Mouse (Mus musculus) skeletal muscle tissue, adult 2 months (tissue): ENCODE results near the gene Ubiad1.

Source experiments
- DNase-seq: peaks from one replicate; pipeline ENCODE4 v3.0.0-alpha.2; 2012; ENCODE audit warnings: low read depth, low spot score

Ubiad1 gene

DNA sequence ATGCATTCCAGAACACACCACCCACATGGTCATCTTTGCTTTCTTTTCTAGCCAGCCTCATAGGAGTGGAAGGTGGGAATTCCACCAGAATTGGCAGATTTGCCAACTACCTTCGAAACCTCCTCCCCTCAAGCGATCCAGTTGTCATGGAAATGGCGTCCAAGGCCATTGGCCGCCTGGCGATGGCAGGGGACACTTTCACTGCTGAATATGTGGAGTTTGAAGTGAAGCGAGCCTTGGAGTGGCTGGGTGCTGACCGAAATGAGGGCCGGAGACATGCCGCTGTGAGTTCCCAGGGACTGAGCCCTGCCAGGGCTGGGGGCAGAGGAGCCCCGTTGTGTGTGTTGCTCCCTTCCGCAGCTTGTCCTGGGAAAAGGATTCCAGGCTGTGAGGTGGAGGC is 9.1 kb upstream of the Ubiad1 start:
- DNase-seq, result no peak

GRCm38 (mm10) chr4:148448853-148449245 is 4.3 kb upstream of the Ubiad1 start:
- DNase-seq, result peak; percentile 34

DNA sequence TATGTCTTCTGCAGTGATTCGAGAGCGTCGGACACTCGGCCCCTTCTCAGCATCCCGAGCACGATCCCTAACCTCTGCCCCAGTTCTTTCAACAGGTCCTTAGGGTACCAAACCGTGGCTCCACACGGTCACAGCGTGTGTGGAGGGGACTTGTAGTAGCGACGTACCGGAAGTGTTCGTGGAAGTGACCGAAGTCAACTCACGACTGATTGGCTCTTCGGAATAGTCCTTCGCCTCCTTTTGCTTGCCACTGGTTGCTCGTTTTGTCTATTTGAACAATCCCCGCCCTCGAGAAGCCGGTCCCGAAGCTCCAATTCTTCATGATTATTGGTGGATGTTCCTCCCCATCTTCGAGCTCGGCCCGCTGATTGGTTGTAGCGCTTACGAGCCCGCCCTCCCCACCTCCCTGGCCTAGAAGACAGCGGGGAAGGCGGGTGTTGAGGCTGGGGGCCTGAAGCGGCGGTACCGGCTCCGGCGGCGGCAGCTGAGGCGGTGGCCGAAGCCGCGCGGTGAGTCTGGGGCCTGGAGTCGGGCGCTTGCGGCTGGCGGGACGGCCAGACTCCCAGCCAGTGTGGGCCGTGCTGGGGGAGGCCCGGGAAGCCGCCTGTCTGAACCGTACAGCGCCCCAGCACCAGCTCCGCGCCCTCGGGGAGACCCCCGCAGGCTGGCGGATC is 3.7 kb upstream of the Ubiad1 start, which contains the start of gene Mtor:
Gene Mtor, plus strand, starts transcription at position 433 of the 674 bp plus-strand sequence.
- peak; percentile 97 for DNase-seq

DNA sequence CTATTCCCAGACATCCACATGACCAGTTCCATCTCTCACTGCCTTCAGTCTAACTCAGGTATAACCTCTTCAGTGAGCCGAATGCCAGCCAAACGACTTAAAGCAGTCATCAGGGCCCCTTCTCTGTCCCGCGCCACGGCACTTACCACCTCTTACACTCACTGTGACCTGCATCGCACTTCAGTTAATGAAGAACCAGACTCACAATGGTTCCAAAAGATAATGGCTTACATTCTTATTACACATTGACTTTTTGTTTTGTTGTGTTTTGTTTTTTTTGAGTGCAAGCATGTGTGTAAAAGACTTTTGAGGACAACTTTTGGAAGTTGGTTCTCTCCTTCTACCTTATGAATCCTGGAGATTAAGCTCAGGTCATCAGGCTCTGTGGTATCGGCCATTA is 2.0 kb downstream of the Ubiad1 start:
- no peak for DNase-seq

DNA sequence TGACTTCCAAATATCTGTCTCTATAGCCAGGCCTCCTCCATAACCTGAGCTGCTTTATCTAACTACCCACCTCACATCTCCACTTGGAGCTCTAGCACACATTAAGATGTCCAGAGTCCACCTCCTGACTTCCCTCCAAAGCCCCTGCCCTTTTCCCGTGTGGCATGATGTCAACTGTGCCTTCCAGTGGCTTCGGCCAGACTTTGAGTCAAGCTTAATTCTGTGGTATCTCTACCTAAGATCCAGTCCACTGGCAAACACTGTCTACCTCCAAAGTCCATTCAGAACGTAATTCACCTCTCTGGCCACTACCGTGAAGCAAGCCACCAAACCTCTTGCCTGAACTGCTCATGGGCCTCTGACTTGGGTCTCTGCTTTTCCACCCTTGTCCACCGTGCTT is 2.6 kb downstream of the Ubiad1 start:
- DNase-seq, result no peak

DNA sequence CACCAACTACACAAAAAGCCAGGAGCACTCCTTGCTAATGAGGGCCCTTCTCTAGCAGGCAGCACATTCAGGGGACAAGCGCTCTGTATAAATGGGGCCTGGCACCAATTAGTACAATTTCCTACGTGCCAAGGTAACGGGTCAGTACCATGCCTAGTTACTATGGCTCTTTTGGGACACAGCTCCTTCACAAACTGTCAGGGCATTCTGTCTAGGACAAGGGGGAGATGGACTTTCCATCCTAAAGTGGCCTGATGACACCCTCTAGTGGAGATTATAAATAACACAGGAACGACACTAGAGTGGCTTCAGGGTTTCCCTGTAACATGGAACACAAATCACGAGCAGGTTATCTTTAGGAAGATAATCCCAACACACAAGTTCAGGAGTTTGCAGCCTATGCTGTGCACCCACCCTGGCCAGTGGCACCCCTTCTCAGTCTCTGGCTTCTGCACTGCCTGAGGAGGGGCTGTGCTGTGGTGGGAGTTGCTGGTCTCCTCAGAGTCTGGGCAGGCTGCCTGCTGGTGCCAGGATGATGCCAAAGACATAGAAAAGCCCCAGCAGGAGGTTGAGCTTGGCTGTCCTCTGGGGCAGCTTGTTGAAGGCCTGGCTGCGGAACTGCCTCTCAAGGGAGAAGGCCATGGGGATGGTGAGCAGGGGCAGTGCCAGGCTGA is 8.8 kb downstream of the Ubiad1 start:
- DNase-seq, result no peak

DNA sequence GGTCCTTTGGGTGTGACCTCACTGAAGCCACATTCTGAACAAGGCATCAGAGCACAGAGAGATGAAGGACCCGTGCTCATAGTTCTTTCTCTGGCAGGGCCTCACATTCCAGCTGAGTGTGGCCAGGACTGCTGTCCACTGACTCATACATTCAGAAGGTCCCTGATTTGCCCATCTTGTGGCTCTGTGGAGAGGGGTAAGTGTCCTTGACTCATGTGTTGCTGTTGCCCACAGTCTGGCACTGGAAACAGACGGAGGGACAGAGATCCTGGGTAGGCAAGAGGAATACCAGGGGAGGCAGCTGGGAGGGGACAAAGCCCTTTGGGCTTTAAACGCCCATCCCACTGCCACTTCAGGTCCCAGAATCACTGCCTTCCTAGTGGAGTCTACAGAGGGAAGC is 9.5 kb downstream of the Ubiad1 start:
- no peak for DNase-seq

GRCm38 (mm10) chr4:148434554-148434953 is 10.0 kb downstream of the Ubiad1 start:
- peak; percentile 46 for DNase-seq

GRCm38 (mm10) chr4:148433813-148434212 is 10.8 kb downstream of the Ubiad1 start:
- no peak for DNase-seq

- DNase-seq, result no peak
These were observed 11.2 kb downstream of the Ubiad1 start for GRCm38 (mm10) chr4:148433336-148433735.

DNA sequence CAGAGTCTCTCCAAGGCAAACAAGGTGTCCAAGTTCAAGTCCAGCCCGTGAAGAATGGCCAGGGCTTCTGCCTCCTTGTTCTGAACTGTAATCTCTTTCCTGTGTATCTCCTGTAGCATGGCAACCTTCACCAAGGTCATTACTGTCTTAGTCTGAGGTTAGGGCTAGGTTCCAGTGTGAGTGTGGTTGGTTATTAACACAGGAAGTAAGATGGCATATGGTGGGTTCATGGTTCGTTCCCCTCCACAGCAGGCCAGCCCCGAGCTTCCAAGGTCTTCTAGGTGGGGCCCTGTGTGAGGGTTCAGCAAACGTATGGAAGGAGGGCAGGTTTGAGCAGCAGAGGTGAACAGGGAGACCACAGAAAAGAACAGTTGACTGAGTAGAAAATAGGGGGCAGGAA is 12.1 kb downstream of the Ubiad1 start:
- DNase-seq, result no peak

GRCm38 (mm10) chr4:148430880-148431519 is 13.6 kb downstream of the Ubiad1 start:
- DNase-seq, result no peak

DNA sequence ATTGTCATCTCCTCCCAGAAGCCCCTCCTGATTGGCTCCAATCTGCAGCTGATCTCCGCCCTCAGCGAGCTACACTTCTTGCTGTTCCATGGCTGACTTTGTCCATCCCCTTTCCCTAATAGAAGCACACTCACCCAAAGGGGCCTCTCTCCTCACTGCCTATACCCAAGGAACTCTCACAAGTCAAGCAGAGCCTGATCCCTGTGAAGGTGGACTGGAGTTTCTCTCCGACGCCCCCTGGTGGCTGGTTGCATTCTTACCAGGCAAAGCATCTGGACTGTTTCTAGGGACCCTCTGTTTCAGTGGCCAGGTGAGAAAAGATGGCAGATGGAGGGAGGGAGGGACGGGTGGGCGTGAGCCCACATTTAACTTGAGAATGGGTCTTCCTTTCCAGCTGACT is 14.9 kb downstream of the Ubiad1 start:
- no peak for DNase-seq

DNA sequence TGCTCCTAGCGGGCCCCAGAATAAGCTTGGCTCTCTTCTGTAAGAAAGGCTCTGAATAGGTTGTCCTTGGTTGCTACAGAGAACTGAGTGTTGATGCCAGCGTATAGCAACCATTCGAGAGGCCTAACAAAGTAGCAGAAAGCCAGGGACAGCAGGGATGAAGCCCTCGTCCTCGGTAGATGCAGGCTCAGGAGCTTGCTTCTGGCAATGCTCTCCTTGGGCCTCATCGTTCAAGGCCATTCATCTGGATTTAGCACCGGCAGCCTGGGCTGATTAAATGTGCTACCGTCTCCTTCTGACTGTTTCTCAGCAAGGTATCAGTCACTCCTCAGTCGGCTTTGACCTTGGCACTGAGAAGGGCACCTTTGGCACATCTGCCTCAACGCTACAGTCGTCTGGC is 15.4 kb downstream of the Ubiad1 start:
- no peak for DNase-seq

DNA sequence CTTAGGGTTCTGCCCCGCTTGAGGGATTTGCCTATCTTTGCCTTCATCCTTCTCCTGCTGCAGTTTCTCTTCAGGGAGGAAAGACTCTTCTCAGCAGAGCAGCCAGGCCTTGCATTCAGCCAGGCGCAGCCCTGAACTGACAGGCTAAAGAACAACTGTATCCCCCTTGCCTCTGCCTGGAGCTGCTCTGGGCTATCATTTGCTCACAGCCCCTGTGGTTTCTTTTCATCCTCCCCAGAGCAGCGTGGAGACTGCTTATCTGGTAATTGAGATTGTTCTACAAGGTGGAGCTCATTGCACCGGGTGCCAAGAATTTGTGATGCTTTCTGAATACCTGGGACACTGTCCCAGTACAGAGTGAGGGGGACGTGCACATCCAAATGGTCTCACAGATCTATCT is 16.0 kb downstream of the Ubiad1 start:
- no peak for DNase-seq

- peak; percentile 40 for DNase-seq
These were observed 17.4 kb downstream of the Ubiad1 start for GRCm38 (mm10) chr4:148426950-148427850.

- no peak for DNase-seq
These were observed 27.0 kb downstream of the Ubiad1 start for GRCm38 (mm10) chr4:148417559-148417958.

DNA sequence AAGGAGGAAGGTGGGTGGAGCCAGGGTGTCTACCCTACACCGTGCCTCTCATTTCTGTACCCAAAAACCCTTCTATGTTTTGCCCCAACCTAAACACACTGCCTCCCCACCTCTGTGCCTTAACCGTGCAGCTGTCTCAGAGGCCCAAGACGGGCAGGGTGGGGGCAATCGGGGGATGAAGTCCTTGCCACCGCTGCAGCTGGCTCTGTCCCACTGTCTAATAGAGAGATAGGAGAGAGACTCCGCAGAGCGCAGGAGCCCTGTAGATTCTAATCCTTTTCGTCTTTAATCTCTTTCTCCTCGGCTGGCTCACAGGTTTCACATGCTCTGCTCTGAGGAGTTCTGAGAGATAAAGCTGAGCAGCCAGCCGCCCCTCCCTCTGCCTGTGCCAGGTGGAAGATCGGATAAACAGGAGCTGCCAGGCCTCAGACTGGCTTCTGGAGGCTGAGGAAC is 27.5 kb downstream of the Ubiad1 start:
- no peak for DNase-seq

DNA sequence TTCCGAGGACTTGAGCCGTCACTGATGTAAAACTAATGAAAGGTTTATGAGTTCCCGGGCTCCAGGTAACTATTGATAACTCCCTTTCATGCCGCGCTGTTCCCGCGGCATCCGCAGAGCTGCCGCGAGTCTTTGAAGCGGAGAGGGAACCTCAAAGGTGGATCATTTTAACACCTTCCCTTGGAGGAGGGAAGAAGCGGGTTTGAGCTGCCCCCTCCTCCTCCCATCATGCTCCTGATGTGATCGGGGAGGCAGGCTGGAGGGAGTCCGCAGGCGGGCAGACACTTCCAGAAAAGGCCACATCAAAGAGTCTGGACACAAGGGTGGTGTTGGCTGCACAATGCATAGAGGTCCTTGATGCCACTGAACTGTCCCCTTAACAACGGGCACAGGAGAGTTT is 29.0 kb downstream of the Ubiad1 start:
- no peak for DNase-seq

DNA sequence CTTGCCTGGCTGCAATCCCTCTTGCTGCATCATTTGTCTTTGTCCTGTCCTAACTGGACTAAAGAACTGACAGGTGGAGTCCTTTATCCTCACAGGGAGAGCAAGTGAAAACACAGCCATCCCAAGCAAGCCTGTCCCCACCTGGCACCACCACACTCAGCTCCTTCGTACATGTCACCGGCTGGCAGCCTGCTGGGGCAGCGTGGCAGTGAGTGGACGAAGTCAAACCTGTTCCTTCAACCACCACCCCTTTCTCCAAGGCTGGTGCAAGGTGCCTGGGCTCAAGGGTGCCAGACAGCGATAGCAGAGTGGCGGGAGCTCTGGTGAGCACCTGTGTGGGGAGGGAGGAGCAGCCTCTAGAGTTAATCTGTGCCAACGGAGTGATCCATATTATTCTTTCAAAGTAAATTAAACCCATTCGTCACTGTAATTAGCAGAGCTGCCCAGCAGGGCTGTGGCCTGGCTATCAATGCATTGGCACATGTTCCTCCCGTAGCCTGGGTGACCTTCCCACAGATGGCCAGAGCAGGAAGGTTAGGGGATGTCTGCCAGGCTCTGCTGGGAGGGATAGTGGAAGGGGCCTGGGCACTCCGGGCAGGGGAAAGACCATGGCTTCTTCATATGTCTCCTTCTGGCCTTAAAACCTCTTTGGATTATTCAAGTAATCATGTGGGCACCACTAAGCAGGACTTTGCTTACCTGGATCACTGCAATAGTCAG is 36.2 kb downstream of the Ubiad1 start:
- DNase-seq, result no peak

- no peak for DNase-seq
These were observed 39.2 kb downstream of the Ubiad1 start for GRCm38 (mm10) chr4:148405255-148405788.
